Mouse (Mus musculus) myocyte (in vitro differentiated cells): ENCODE measurements at regions not wholly inside any gene's neighbourhood (a gene's known extent, or its start where the extent isn't known, plus 50 kb on each side); places are given as distances from the start of the nearest gene placed in this dataset.

Source experiments
- E2F4 ChIP-seq: IDR thresholded peaks from one replicate; pipeline ENCODE4 v1.6.1; 2011; ENCODE audit warnings: mild to moderate bottlenecking, control low read depth, moderate library complexity; ENCODE audit not compliant: insufficient read depth
- MYOG ChIP-seq, 3 experiments: IDR thresholded peaks; one replicate each; pipeline ENCODE4 v1.6.1; 2011; ENCODE audit warnings: control low read depth in 2 of 3, low read depth in 2 of 3, mild to moderate bottlenecking in 2 of 3; ENCODE audit not compliant: insufficient read length in 2 of 3, control insufficient read depth in 1 of 3, insufficient read depth in 1 of 3
- POLR2A ChIP-seq: IDR thresholded peaks from one replicate; pipeline ENCODE4 v1.6.1; 2011; ENCODE audit warnings: low read depth, mild to moderate bottlenecking, control low read depth, moderate library complexity; ENCODE audit not compliant: insufficient read length

GRCm38 (mm10) chr4:89781487-89781886, 102.3 kb downstream of the Dmrta1 start:
- TF ChIP-seq MYOG (IDR thresholded peaks at IDR 0.05; ENCODE audit: control insufficient read depth in 1 of 3, insufficient read depth in 1 of 3, insufficient read length in 2 of 3, low read depth in 2 of 3), result no peak
- no peak for TF ChIP-seq E2F4
- no peak for TF ChIP-seq POLR2A
